Mouse (Mus musculus): ENCODE data around the gene Far1. TPM values are rescaled to one million over a fixed set of nuclear protein-coding genes. Genes with fewer than 3 reads are reported as not detected.

Far1 gene
- polyA plus RNA-seq, 1 experiment from 2014 or later: 92.3 TPM

Other genes starting within 250 kb of the Far1 start
- gene Btbd10, start 144.4 kb upstream of the Far1 start, polyA plus RNA-seq (2014; fragmentation: Nextera tagmentation; extraction: Ambion mirVana): 31.3 and 33.7 TPM in 2 replicates
- 1.2 TPM in 1 of 2 replicates, not detected in the other for gene Pth, start 125.3 kb upstream of the Far1 start, polyA plus RNA-seq (2014; fragmentation: Nextera tagmentation; extraction: Ambion mirVana)

Data from embryonic facial prominence, embryonic 11.5 days (tissue).